Mouse (Mus musculus): ENCODE data around the gene Tenm4. TPM values are rescaled to one million over a fixed set of nuclear protein-coding genes. Genes with fewer than 3 reads are reported as not detected.

The Tenm4 gene
- polyA plus RNA-seq, 1 experiment from 2014 or later = 11.4 TPM

DNA sequence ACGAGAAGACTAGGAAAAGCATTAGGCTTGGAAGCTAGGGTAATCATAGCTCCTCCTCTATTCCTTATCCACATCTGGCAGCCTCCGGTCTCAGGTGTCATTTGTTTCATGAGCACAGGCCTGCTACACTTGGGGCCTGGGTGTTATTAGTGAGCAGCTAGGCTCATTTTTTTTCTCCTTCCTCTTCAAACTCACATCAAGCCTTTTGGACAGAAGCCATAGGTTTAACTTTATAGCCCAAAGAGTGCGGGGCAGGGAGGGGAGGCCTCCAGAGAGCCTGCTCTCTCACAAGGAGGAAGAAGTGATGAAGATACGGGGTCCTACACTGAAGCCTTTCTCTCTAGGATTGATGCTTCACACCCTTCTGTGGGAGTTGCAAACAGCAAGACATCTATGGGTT is 538.8 kb downstream of the Tenm4 start:
- WGBS (ENCODE audit: insufficient replicate concordance) = 85% methylated on average over 4 of the region's 4 CpGs
- no peak for ATAC-seq (replicated peaks; ENCODE audit: insufficient number of reproducible peaks, low FRiP score, low TSS enrichment)

DNA sequence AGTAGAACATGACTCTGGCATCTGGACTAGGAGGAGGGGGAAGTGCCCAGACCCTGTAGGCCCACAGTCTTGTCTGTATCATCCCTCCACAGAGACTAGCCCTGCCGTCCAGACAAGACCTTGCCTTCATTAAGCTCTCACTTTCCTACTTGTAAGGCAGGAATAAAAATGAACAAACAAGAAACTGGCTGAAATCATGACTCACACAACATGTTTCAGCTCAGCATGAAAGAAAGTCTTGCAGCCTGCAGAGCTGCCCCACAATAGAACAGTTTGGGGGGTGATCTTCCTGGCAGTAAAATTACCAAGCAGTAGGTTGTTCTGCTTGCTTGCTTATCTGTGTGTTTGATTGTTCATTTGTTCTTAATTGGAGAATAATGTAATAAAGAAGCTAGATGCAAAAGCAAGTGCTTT is 539.6 kb downstream of the Tenm4 start:
- Histone ChIP-seq H3K27ac (ENCODE audit: low read depth, low read length) (no peak overlapping the region), H3K27me3 (ENCODE audit: control insufficient read depth, insufficient read depth, low read length) (peaks cover 3% of the 10 kb centered on the region)

More for the DNA sequence above, 538.8 kb downstream of the Tenm4 start:
- H3K4me3 ChIP-seq (ENCODE audit: low read depth, low read length) = no peak overlapping the region
- H3K27ac ChIP-seq (ENCODE audit: low read depth, low read length) = no peak overlapping the region
- H3K4me1 ChIP-seq (ENCODE audit: control insufficient read depth, insufficient read depth, low read length) = no peaks in the 10 kb centered on the region
- no peak overlapping the region for H3K9ac ChIP-seq (ENCODE audit: low read depth, low read length)
- H3K9me3 ChIP-seq (replicated peaks; ENCODE audit: control insufficient read depth, low read length) = no peaks in the 10 kb centered on the region
- H3K27me3 ChIP-seq (ENCODE audit: control insufficient read depth, insufficient read depth, low read length) = peaks cover 3% of the 10 kb centered on the region
- no peak overlapping the region for H3K4me2 ChIP-seq
- H3K36me3 ChIP-seq (ENCODE audit: control insufficient read depth, insufficient read depth, low read length) = no peaks in the 10 kb centered on the region

GRCm38 (mm10) chr7:96712876-96713275 is 541.8 kb downstream of the Tenm4 start:
- Histone ChIP-seq H3K9me3 (replicated peaks; ENCODE audit: control insufficient read depth, low read length) (no peaks in the 10 kb centered on the region), H3K4me1 (ENCODE audit: control insufficient read depth, insufficient read depth, low read length) (no peaks in the 10 kb centered on the region), H3K4me3 (ENCODE audit: low read depth, low read length) (no peak overlapping the region), H3K4me2 (no peak overlapping the region), H3K27me3 (ENCODE audit: control insufficient read depth, insufficient read depth, low read length) (peaks cover 18% of the 10 kb centered on the region), H3K27ac (ENCODE audit: low read depth, low read length) (no peak overlapping the region), H3K36me3 (ENCODE audit: control insufficient read depth, insufficient read depth, low read length) (no peaks in the 10 kb centered on the region), H3K9ac (ENCODE audit: low read depth, low read length) (no peak overlapping the region)
- ATAC-seq (replicated peaks; ENCODE audit: insufficient number of reproducible peaks, low FRiP score, low TSS enrichment) = no peak

More for the DNA sequence above, 539.6 kb downstream of the Tenm4 start:
- H3K4me3 ChIP-seq (ENCODE audit: low read depth, low read length) = no peak overlapping the region
- H3K4me2 ChIP-seq = no peak overlapping the region
- no peak for ATAC-seq (replicated peaks; ENCODE audit: insufficient number of reproducible peaks, low FRiP score, low TSS enrichment)
- 86% methylated on average over 1 of the region's 1 CpGs for WGBS (ENCODE audit: insufficient replicate concordance)
- no peaks in the 10 kb centered on the region for H3K36me3 ChIP-seq (ENCODE audit: control insufficient read depth, insufficient read depth, low read length)
- H3K9ac ChIP-seq (ENCODE audit: low read depth, low read length) = no peak overlapping the region
- no peaks in the 10 kb centered on the region for H3K4me1 ChIP-seq (ENCODE audit: control insufficient read depth, insufficient read depth, low read length)
- no peaks in the 10 kb centered on the region for H3K9me3 ChIP-seq (replicated peaks; ENCODE audit: control insufficient read depth, low read length)

DNA sequence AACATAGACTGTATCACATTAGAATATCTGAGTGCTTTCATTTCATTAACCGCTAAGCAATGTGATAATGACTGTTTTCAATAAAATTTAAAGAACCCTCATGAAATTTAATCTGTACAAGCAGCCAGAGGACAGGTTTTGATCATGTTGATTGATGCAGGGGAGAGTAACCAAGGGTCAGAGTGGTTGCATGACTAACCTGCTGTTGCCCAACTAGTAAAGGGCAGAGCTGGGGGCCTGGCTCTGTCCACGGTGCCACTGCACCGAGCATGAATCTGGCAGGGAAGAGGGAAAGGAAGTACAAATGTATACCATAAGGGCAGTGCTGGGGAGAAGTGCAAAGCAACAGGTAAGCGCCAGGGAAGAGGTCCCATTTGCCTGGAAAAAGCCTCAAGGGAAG is 545.9 kb downstream of the Tenm4 start:
- Histone ChIP-seq H3K4me1 (ENCODE audit: control insufficient read depth, insufficient read depth, low read length) (peaks cover 5% of the 10 kb centered on the region), H3K9me3 (replicated peaks; ENCODE audit: control insufficient read depth, low read length) (no peaks in the 10 kb centered on the region), H3K4me2 (no peak overlapping the region), H3K4me3 (ENCODE audit: low read depth, low read length) (no peak overlapping the region), H3K27ac (ENCODE audit: low read depth, low read length) (no peak overlapping the region), H3K9ac (ENCODE audit: low read depth, low read length) (no peak overlapping the region), H3K36me3 (ENCODE audit: control insufficient read depth, insufficient read depth, low read length) (no peaks in the 10 kb centered on the region), H3K27me3 (ENCODE audit: control insufficient read depth, insufficient read depth, low read length) (peaks cover 28% of the 10 kb centered on the region)
- no peak for ATAC-seq (replicated peaks; ENCODE audit: insufficient number of reproducible peaks, low FRiP score, low TSS enrichment)
- 81% methylated on average over 4 of the region's 4 CpGs for WGBS (ENCODE audit: insufficient replicate concordance)

- no peak overlapping the region for H3K27ac ChIP-seq (ENCODE audit: low read depth, low read length)
- no peak overlapping the region for H3K4me3 ChIP-seq (ENCODE audit: low read depth, low read length)
- ATAC-seq (replicated peaks; ENCODE audit: insufficient number of reproducible peaks, low FRiP score, low TSS enrichment) = no peak
- H3K9me3 ChIP-seq (replicated peaks; ENCODE audit: control insufficient read depth, low read length) = no peaks in the 10 kb centered on the region
- 38% methylated on average over 14 of the region's 14 CpGs for WGBS (ENCODE audit: insufficient replicate concordance)
- H3K36me3 ChIP-seq (ENCODE audit: control insufficient read depth, insufficient read depth, low read length) = no peaks in the 10 kb centered on the region
- no peak overlapping the region for H3K4me2 ChIP-seq
- H3K27me3 ChIP-seq (ENCODE audit: control insufficient read depth, insufficient read depth, low read length) = peaks cover 28% of the 10 kb centered on the region
- peaks cover 5% of the 10 kb centered on the region for H3K4me1 ChIP-seq (ENCODE audit: control insufficient read depth, insufficient read depth, low read length)
- no peak overlapping the region for H3K9ac ChIP-seq (ENCODE audit: low read depth, low read length)
Measured at GRCm38 (mm10) chr7:96718201-96719155, 547.4 kb downstream of the Tenm4 start.

DNA sequence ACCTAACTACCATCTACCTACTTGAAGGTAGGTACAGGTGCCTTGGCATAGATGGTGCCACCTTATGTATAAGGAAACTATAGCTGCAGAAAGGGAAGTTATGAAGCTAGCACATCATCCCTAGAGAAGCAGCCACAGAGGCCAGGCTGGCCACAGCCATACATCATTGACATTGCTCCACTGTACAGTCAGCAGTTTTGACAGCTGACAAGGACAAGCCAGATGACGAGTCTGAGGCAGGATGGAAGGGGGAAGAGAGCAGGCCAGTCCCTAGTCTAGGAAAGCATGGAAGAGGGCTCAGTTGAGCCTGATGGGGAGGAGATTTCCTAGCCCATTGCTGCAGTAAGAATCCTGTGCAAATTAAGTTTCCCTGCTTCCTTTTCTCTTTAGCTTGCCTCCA is 548.9 kb downstream of the Tenm4 start:
- no peak overlapping the region for H3K4me3 ChIP-seq (ENCODE audit: low read depth, low read length)
- 30% methylated on average over 1 of the region's 1 CpGs for WGBS (ENCODE audit: insufficient replicate concordance)
- no peak overlapping the region for H3K4me2 ChIP-seq
- H3K9ac ChIP-seq (ENCODE audit: low read depth, low read length) = no peak overlapping the region
- no peak for ATAC-seq (replicated peaks; ENCODE audit: insufficient number of reproducible peaks, low FRiP score, low TSS enrichment)
- no peaks in the 10 kb centered on the region for H3K9me3 ChIP-seq (replicated peaks; ENCODE audit: control insufficient read depth, low read length)
- no peak overlapping the region for H3K27ac ChIP-seq (ENCODE audit: low read depth, low read length)
- H3K27me3 ChIP-seq (ENCODE audit: control insufficient read depth, insufficient read depth, low read length) = peaks cover 28% of the 10 kb centered on the region
- H3K4me1 ChIP-seq (ENCODE audit: control insufficient read depth, insufficient read depth, low read length) = peaks cover 5% of the 10 kb centered on the region
- no peaks in the 10 kb centered on the region for H3K36me3 ChIP-seq (ENCODE audit: control insufficient read depth, insufficient read depth, low read length)

DNA sequence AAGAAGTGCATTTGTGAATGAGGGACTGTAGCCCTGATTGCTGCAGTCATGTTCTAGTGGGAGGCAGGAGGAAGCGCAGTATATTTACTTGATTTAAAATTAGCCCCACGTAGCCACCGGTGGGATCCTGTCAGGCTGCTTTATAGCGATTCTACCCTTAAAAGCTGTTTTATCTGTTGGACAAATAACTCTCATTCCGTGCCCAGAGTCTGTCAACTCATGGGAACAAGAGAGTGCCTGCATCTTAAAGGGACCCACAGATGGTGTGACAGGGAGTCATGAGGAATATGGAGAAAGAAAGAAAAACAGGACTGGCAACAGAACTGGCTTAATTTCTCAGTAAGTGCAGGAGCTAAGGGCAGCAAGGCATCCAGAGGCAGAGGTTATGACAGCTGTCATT is 549.4 kb downstream of the Tenm4 start:
- ATAC-seq (replicated peaks; ENCODE audit: insufficient number of reproducible peaks, low FRiP score, low TSS enrichment) = no peak

GRCm38 (mm10) chr7:96722796-96723195 is 551.8 kb downstream of the Tenm4 start:
- Histone ChIP-seq H3K4me3 (ENCODE audit: low read depth, low read length) (no peak overlapping the region), H3K9ac (ENCODE audit: low read depth, low read length) (no peak overlapping the region), H3K27ac (ENCODE audit: low read depth, low read length) (no peak overlapping the region), H3K4me1 (ENCODE audit: control insufficient read depth, insufficient read depth, low read length) (peaks cover 5% of the 10 kb centered on the region), H3K9me3 (replicated peaks; ENCODE audit: control insufficient read depth, low read length) (no peaks in the 10 kb centered on the region), H3K4me2 (no peak overlapping the region), H3K27me3 (ENCODE audit: control insufficient read depth, insufficient read depth, low read length) (peaks cover 23% of the 10 kb centered on the region), H3K36me3 (ENCODE audit: control insufficient read depth, insufficient read depth, low read length) (no peaks in the 10 kb centered on the region)
- ATAC-seq (replicated peaks; ENCODE audit: insufficient number of reproducible peaks, low FRiP score, low TSS enrichment) = no peak
- WGBS (ENCODE audit: insufficient replicate concordance) = 46% methylated on average over 3 of the region's 3 CpGs

More for the DNA sequence above, 549.4 kb downstream of the Tenm4 start:
- Histone ChIP-seq H3K36me3 (ENCODE audit: control insufficient read depth, insufficient read depth, low read length) (no peaks in the 10 kb centered on the region), H3K9ac (ENCODE audit: low read depth, low read length) (no peak overlapping the region), H3K4me2 (no peak overlapping the region), H3K27me3 (ENCODE audit: control insufficient read depth, insufficient read depth, low read length) (peaks cover 28% of the 10 kb centered on the region), H3K9me3 (replicated peaks; ENCODE audit: control insufficient read depth, low read length) (no peaks in the 10 kb centered on the region), H3K4me1 (ENCODE audit: control insufficient read depth, insufficient read depth, low read length) (peaks cover 5% of the 10 kb centered on the region), H3K4me3 (ENCODE audit: low read depth, low read length) (no peak overlapping the region), H3K27ac (ENCODE audit: low read depth, low read length) (no peak overlapping the region)
- 69% methylated on average over 5 of the region's 5 CpGs for WGBS (ENCODE audit: insufficient replicate concordance)

GRCm38 (mm10) chr7:96725603-96726002 is 554.6 kb downstream of the Tenm4 start:
- no peak overlapping the region for H3K9ac ChIP-seq (ENCODE audit: low read depth, low read length)
- peaks cover 16% of the 10 kb centered on the region for H3K27me3 ChIP-seq (ENCODE audit: control insufficient read depth, insufficient read depth, low read length)
- no peak overlapping the region for H3K4me2 ChIP-seq
- 82% methylated on average over 5 of the region's 5 CpGs for WGBS (ENCODE audit: insufficient replicate concordance)
- no peaks in the 10 kb centered on the region for H3K36me3 ChIP-seq (ENCODE audit: control insufficient read depth, insufficient read depth, low read length)
- no peaks in the 10 kb centered on the region for H3K9me3 ChIP-seq (replicated peaks; ENCODE audit: control insufficient read depth, low read length)
- no peak for ATAC-seq (replicated peaks; ENCODE audit: insufficient number of reproducible peaks, low FRiP score, low TSS enrichment)
- no peak overlapping the region for H3K27ac ChIP-seq (ENCODE audit: low read depth, low read length)
- no peak overlapping the region for H3K4me3 ChIP-seq (ENCODE audit: low read depth, low read length)
- H3K4me1 ChIP-seq (ENCODE audit: control insufficient read depth, insufficient read depth, low read length) = no peaks in the 10 kb centered on the region

All from heart, embryonic 11.5 days (tissue).